ENCODE assay signal across 13 mouse cellular contexts in genomic region chr6:114297260-114298002, GRCm38 (mm10). TPM values are rescaled to one million over a fixed set of nuclear protein-coding genes. Genes with fewer than 3 reads are reported as not detected.
DNase-seq lines count a peak whose midpoint lies in the region; ATAC-seq and TF ChIP-seq lines count a peak whose summit lies in the region.
"Had no signal": no experiment of that assay in that cellular context is flagged by ENCODE, and none has a peak within 500 bp of the region (broad histone marks: within the 10 kb centered on the region; RNA-seq: fewer than 3 reads in every experiment).

No protein-coding gene starts in this region.

- no peaks in the 10 kb centered on the region for H3K27me3 ChIP-seq in liver, adult 2 months (ENCODE audit: control insufficient read depth, insufficient read depth, low read length)
- no peaks in the 10 kb centered on the region for H3K27me3 ChIP-seq in liver, embryonic 12.5 days (replicated peaks)
- no peaks in the 10 kb centered on the region for H3K27me3 ChIP-seq in forebrain, postnatal 0 days (ENCODE audit: insufficient read depth, low read length)
- H3K27me3 ChIP-seq in midbrain, embryonic 11.5 days (ENCODE audit: control insufficient read depth, insufficient read depth, low read length) = no peaks in the 10 kb centered on the region
- H3K27me3 ChIP-seq in stomach, embryonic 16.5 days (ENCODE audit: control insufficient read depth, insufficient read depth, low read length) = no peaks in the 10 kb centered on the region
- no peaks in the 10 kb centered on the region for H3K27me3 ChIP-seq in thymus, adult 2 months (ENCODE audit: control insufficient read depth, insufficient read depth, low read length)
- H3K27me3 ChIP-seq: lung, embryonic 15.5 days had no signal

- no peak for ATAC-seq in liver, embryonic 12.5 days
- peak; percentile 86 for ATAC-seq in forebrain, postnatal 0 days
- peak; percentile 68 for ATAC-seq in midbrain, embryonic 11.5 days (ENCODE audit: low FRiP score)
- ATAC-seq in stomach, embryonic 16.5 days (ENCODE audit: insufficient read depth, low FRiP score) = peak; percentile 31; the same call in 1 of the 2 replicates

- H3K9me3 ChIP-seq in liver, embryonic 12.5 days (replicated peaks) = no peaks in the 10 kb centered on the region
- H3K9me3 ChIP-seq in forebrain, postnatal 0 days (ENCODE audit: low read length) = no peaks in the 10 kb centered on the region
- no peaks in the 10 kb centered on the region for H3K9me3 ChIP-seq in midbrain, embryonic 11.5 days (ENCODE audit: control insufficient read depth, low read length)
- no peaks in the 10 kb centered on the region for H3K9me3 ChIP-seq in stomach, embryonic 16.5 days (replicated peaks; ENCODE audit: control insufficient read depth, low read length)
- H3K9me3 ChIP-seq: heart, embryonic 10.5 days; lung, embryonic 15.5 days had no signal

- TF ChIP-seq CTCF in liver, adult 2 months (IDR thresholded peaks at IDR 0.05; ENCODE audit: low read depth, low read length) = 0 out of 2 replicates have a peak, but pooled peaks have one; percentile 3
- TF ChIP-seq CTCF in forebrain, postnatal 0 days (IDR thresholded peaks at IDR 0.05; ENCODE audit: low read depth) = 0 out of 2 replicates have a peak, but pooled peaks have one; percentile 38
- no peak for TF ChIP-seq CTCF in thymus, adult 2 months (IDR thresholded peaks at IDR 0.05; ENCODE audit: borderline replicate concordance, control insufficient read depth, extremely low read depth, insufficient read depth, low read length, poor library complexity)

- no peak overlapping the region for H3K4me3 ChIP-seq in liver, adult 2 months (ENCODE audit: insufficient read depth, low read depth, low read length)
- H3K4me3 ChIP-seq in liver, embryonic 12.5 days = no peak overlapping the region
- no peak overlapping the region for H3K4me3 ChIP-seq in forebrain, postnatal 0 days (ENCODE audit: low read depth, low read length)
- H3K4me3 ChIP-seq in midbrain, embryonic 11.5 days (ENCODE audit: low read depth, low read length) = no peak overlapping the region
- H3K4me3 ChIP-seq in stomach, embryonic 16.5 days (replicated peaks; ENCODE audit: low read length) = no peak overlapping the region
- H3K4me3 ChIP-seq in thymus, adult 2 months (ENCODE audit: control insufficient read depth, insufficient read depth, low read length) = no peak overlapping the region
- H3K4me3 ChIP-seq: heart, embryonic 10.5 days; lung, embryonic 15.5 days had no signal

- no peak overlapping the region for H3K9ac ChIP-seq in liver, adult 2 months (ENCODE audit: low read depth, low read length)
- no peak overlapping the region for H3K9ac ChIP-seq in liver, embryonic 12.5 days
- 0 out of 2 replicates have a peak overlapping the region, but pooled peaks have one; percentile 14 for H3K9ac ChIP-seq in forebrain, postnatal 0 days
- no peak overlapping the region for H3K9ac ChIP-seq in midbrain, embryonic 11.5 days (ENCODE audit: low read length)
- H3K9ac ChIP-seq in stomach, embryonic 16.5 days (ENCODE audit: low read length) = no peak overlapping the region
- H3K9ac ChIP-seq: lung, embryonic 15.5 days had no signal

- H3K79me2 ChIP-seq in liver, adult 2 months (ENCODE audit: control insufficient read depth, insufficient read depth, low read length) = no peaks in the 10 kb centered on the region

- H3K36me3 ChIP-seq in liver, adult 2 months (ENCODE audit: control insufficient read depth, insufficient read depth, low read length) = no peaks in the 10 kb centered on the region
- no peaks in the 10 kb centered on the region for H3K36me3 ChIP-seq in liver, embryonic 12.5 days
- peaks cover 16% of the 10 kb centered on the region for H3K36me3 ChIP-seq in forebrain, postnatal 0 days (ENCODE audit: insufficient read depth)
- H3K36me3 ChIP-seq in midbrain, embryonic 11.5 days (ENCODE audit: control insufficient read depth, insufficient read depth, low read length) = no peaks in the 10 kb centered on the region
- H3K36me3 ChIP-seq in stomach, embryonic 16.5 days (ENCODE audit: control insufficient read depth, insufficient read depth, low read length) = no peaks in the 10 kb centered on the region
- no peaks in the 10 kb centered on the region for H3K36me3 ChIP-seq in thymus, adult 2 months (ENCODE audit: control insufficient read depth, insufficient read depth, low read length)
- H3K36me3 ChIP-seq: heart, embryonic 10.5 days; lung, embryonic 15.5 days had no signal

- no peak for DNase-seq in liver, adult 2 months (ENCODE audit: extremely low read depth, low read depth, low spot score)
- peak; percentile 74 for DNase-seq in forebrain, postnatal 0 days
- peak; percentile 68 for DNase-seq in midbrain, embryonic 11.5 days (ENCODE audit: low spot score, missing footprints)
- no peak for DNase-seq in thymus, adult 2 months
- no peak for DNase-seq in thymus, postnatal 0 days (ENCODE audit: low spot score)
- DNase-seq: adrenal gland, postnatal 25 days; thymus, postnatal 36 days had no signal

- no peaks in the 10 kb centered on the region for H3K4me1 ChIP-seq in liver, adult 2 months (ENCODE audit: control insufficient read depth, insufficient read depth, low read length)
- H3K4me1 ChIP-seq in liver, embryonic 12.5 days = no peaks in the 10 kb centered on the region
- H3K4me1 ChIP-seq in forebrain, postnatal 0 days (ENCODE audit: insufficient read depth) = peaks cover 41% of the 10 kb centered on the region
- H3K4me1 ChIP-seq in midbrain, embryonic 11.5 days (ENCODE audit: control insufficient read depth, insufficient read depth, low read length) = peaks cover 16% of the 10 kb centered on the region
- H3K4me1 ChIP-seq in stomach, embryonic 16.5 days (ENCODE audit: control insufficient read depth, insufficient read depth, low read length) = no peaks in the 10 kb centered on the region
- no peaks in the 10 kb centered on the region for H3K4me1 ChIP-seq in thymus, adult 2 months (replicated peaks; ENCODE audit: control insufficient read depth, insufficient read depth, low read length)

- TF ChIP-seq POLR2A in liver, adult 2 months (IDR thresholded peaks at IDR 0.05; ENCODE audit: extremely low read depth, insufficient read depth, low read length) = no peak
- TF ChIP-seq POLR2A in thymus, adult 2 months (IDR thresholded peaks at IDR 0.05; ENCODE audit: control insufficient read depth, extremely low read depth, insufficient read depth, low read length, poor library complexity) = no peak

- 67% methylated on average over 10 of the region's 10 CpGs for WGBS in liver, adult 2 months
- WGBS in liver, embryonic 12.5 days (ENCODE audit: insufficient replicate concordance) = 48% methylated on average over 10 of the region's 10 CpGs
- 28% methylated on average over 10 of the region's 10 CpGs for WGBS in forebrain, postnatal 0 days
- 45% methylated on average over 10 of the region's 10 CpGs for WGBS in midbrain, embryonic 11.5 days
- WGBS in stomach, embryonic 16.5 days = 34% methylated on average over 10 of the region's 10 CpGs
- 69% methylated on average over 10 of the region's 10 CpGs for WGBS in thymus, adult 2 months

- H3K27ac ChIP-seq in liver, adult 2 months (replicated peaks; ENCODE audit: insufficient read depth, low read depth, low read length) = no peak overlapping the region
- H3K27ac ChIP-seq in liver, embryonic 12.5 days = no peak overlapping the region
- H3K27ac ChIP-seq in forebrain, postnatal 0 days (ENCODE audit: low read depth, low read length) = peak overlapping the region; percentile 77
- peak overlapping the region; percentile 10; the same call in 1 of the 2 replicates for H3K27ac ChIP-seq in midbrain, embryonic 11.5 days (ENCODE audit: low read depth, low read length)
- H3K27ac ChIP-seq in stomach, embryonic 16.5 days (ENCODE audit: low read length) = no peak overlapping the region
- H3K27ac ChIP-seq in thymus, adult 2 months (ENCODE audit: control insufficient read depth, insufficient read depth, low read length) = no peak overlapping the region
- H3K27ac ChIP-seq: heart, embryonic 10.5 days; lung, embryonic 15.5 days had no signal

- no peak overlapping the region for H3K4me2 ChIP-seq in liver, embryonic 12.5 days
- H3K4me2 ChIP-seq in forebrain, postnatal 0 days (ENCODE audit: low read depth) = no peak overlapping the region
- no peak overlapping the region for H3K4me2 ChIP-seq in midbrain, embryonic 11.5 days
- no peak overlapping the region for H3K4me2 ChIP-seq in stomach, embryonic 16.5 days (ENCODE audit: low read depth, low read length)
- H3K4me2 ChIP-seq: lung, embryonic 15.5 days had no signal

RNA-seq across cellular contexts. Expression of gene Slc6a1, which starts 15.0 kb away (rescaled TPM):
- total RNA-seq in liver, adult 2 months (2014; rRNA removed) = 0.13 TPM in 1 of 2 replicates, not detected in the other
- polyA plus RNA-seq in liver, adult 2 months (2012; rRNA removed) = 0.06 and 0.07 TPM in 2 replicates
- polyA plus RNA-seq in liver, embryonic 12.5 days (2016; fragmentation: Nextera tagmentation; extraction: Ambion mirVana) = not detected in 2 replicates
- total RNA-seq in forebrain, postnatal 0 days (2014; rRNA removed) = 221 and 302 TPM in 2 replicates
- polyA plus RNA-seq in forebrain, postnatal 0 days (2015; fragmentation: Nextera tagmentation; extraction: Ambion mirVana) = 105 and 152 TPM in 2 replicates
- 13.3 and 16.5 TPM in 2 replicates for polyA plus RNA-seq in midbrain, embryonic 11.5 days (2014; fragmentation: Nextera tagmentation; extraction: Ambion mirVana)
- 0.26 TPM in 1 of 2 replicates, not detected in the other for polyA plus RNA-seq in stomach, embryonic 16.5 days (2015; fragmentation: Nextera tagmentation; extraction: Ambion mirVana)
- 0.24 and 0.26 TPM in 2 replicates for polyA plus RNA-seq in thymus, adult 2 months (2012; rRNA removed)
- 0.08 and 0.10 TPM in 2 replicates for polyA plus RNA-seq in thymus, postnatal 0 days (2015; fragmentation: Nextera tagmentation; extraction: Ambion mirVana)
- total RNA-seq: adrenal gland, postnatal 25 days; MEL; neutrophil, adult 5-6 weeks had no signal

Comparison
In these comparisons a context has a peak if more than half of its experiments do, and no peak if none do; other contexts are left out.
1. DNase-seq: peak in forebrain, postnatal 0 days (single experiment) and midbrain, embryonic 11.5 days (single experiment); none in liver, adult 2 months (single experiment), thymus, adult 2 months (single experiment) and thymus, postnatal 0 days (single experiment).
2. H3K27ac ChIP-seq: peak in forebrain, postnatal 0 days (single experiment) and midbrain, embryonic 11.5 days (single experiment); none in liver, adult 2 months (single experiment), liver, embryonic 12.5 days (single experiment), stomach, embryonic 16.5 days (single experiment) and thymus, adult 2 months (single experiment).
3. RNA of gene Slc6a1, which starts 15.0 kb away (polyA plus RNA-seq): 105 to 152 TPM in forebrain, postnatal 0 days and 13.3 to 16.5 TPM in midbrain, embryonic 11.5 days; 0.24 to 0.26 TPM in thymus, adult 2 months, 0.08 to 0.10 TPM in thymus, postnatal 0 days, 0.06 to 0.07 TPM in liver, adult 2 months, 0.26 TPM in stomach, embryonic 16.5 days and not detected in liver, embryonic 12.5 days; every median in the first group is over 10 times any median in the second.